Mouse (Mus musculus): ENCODE data around the gene Eefsec. TPM values are rescaled to one million over a fixed set of nuclear protein-coding genes. Genes with fewer than 3 reads are reported as not detected.

Eefsec gene
- total and polyA plus RNA-seq, 3 experiments, result 27.5 to 378 (median 40.7) TPM

DNA sequence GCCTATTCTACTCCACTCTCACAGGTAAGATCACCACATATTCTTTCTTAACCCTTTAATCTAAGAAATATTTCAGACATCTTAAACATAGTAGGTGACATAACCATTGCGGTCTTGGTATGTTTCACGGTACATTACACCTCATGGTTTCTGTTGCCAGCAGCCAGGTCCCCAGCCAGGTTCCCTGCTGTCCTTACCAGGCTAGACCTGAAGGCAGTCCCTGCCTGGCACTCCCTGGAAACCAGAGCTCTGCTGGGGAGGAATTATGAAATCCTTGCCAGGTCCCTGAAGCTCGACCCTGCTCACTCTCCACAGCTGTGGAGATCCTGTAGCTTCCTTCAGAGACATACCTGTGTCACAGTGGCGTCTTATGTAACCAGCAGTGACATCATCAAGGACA lies 230.1 kb downstream of the Eefsec start:
- Histone ChIP-seq H3K27ac (ENCODE audit: control insufficient read depth, low read depth, low read length) (no peak overlapping the region), H3K9ac (ENCODE audit: control insufficient read depth, low read depth, low read length, poor library complexity, severe bottlenecking) (no peak overlapping the region), H3K36me3 (ENCODE audit: control insufficient read depth in 1 of 2, insufficient read depth in 2 of 2, low read length in 2 of 2) (no peaks in the 10 kb centered on the region), H3K4me3 (ENCODE audit: control insufficient read depth in 1 of 2, insufficient read depth in 1 of 2, low read depth in 2 of 2, low read length in 2 of 2) (no peak overlapping the region), H3K9me3 (replicated peaks; ENCODE audit: insufficient read depth, low read length) (no peaks in the 10 kb centered on the region), H3K79me2 (ENCODE audit: control insufficient read depth, insufficient read depth, low read length, poor library complexity) (no peaks in the 10 kb centered on the region), H3K4me1 (ENCODE audit: control insufficient read depth in 1 of 2, insufficient read depth in 2 of 2, low read length in 2 of 2) (peaks cover 0 to 5% of the 10 kb centered on the region in 2 experiments; a peak in 2 of 4 replicates), H3K27me3 (ENCODE audit: control insufficient read depth in 1 of 2, insufficient read depth in 2 of 2, low read length in 2 of 2) (no peaks in the 10 kb centered on the region)
- no peak for DNase-seq (ENCODE audit: low read depth, low spot score)
- TF ChIP-seq NELFE (IDR thresholded peaks at IDR 0.05; ENCODE audit: low read depth, low read length), result no peak
- TF ChIP-seq MYC (IDR thresholded peaks at IDR 0.05; ENCODE audit: low read depth, low read length), result no peak
- TF ChIP-seq CHD2 (IDR thresholded peaks at IDR 0.05; ENCODE audit: low read length), result no peak

DNA sequence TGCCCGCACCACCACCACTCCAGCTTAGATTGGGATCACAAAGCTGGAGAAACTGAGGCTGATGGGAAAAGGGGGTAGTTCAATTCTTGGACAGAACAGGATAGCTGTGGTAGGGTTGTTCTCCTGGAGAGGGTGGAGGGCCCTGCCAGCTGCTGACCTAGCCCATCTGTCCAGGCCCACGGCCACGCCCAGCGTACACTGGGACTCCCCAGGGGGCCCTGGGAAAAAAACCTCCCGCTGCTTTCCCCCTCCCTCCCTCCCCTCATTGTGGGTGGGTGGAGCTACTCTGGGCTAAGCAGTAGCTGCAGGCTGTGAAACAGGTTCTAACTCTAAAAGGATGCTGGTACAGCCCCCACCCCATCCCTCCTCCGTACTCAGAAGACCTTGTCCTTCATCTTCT lies 230.5 kb downstream of the Eefsec start:
- no peak overlapping the region for H3K4me3 ChIP-seq (ENCODE audit: control insufficient read depth in 1 of 2, insufficient read depth in 1 of 2, low read depth in 2 of 2, low read length in 2 of 2)
- TF ChIP-seq CHD2 (IDR thresholded peaks at IDR 0.05; ENCODE audit: low read length) (no peak), GABPA (IDR thresholded peaks at IDR 0.05; ENCODE audit: low read depth, low read length) (no peak), BHLHE40 (IDR thresholded peaks at IDR 0.05; ENCODE audit: borderline replicate concordance, low read depth, low read length) (no peak), MAFK (IDR thresholded peaks at IDR 0.05; ENCODE audit: borderline replicate concordance, low read depth, low read length) (no peak), ZNF384 (IDR thresholded peaks at IDR 0.05; ENCODE audit: low read depth, low read length) (no peak), SIN3A (IDR thresholded peaks at IDR 0.05; ENCODE audit: low read length) (no peak), POLR2A (IDR thresholded peaks at IDR 0.05; ENCODE audit: control insufficient read depth in 1 of 2, insufficient read depth in 1 of 2, low read depth in 1 of 2, low read length in 2 of 2, poor library complexity in 1 of 2) (no peak), TCF12 (IDR thresholded peaks at IDR 0.05; ENCODE audit: low read depth, low read length) (no peak), UBTF (IDR thresholded peaks at IDR 0.05; ENCODE audit: borderline replicate concordance, insufficient read depth, low read depth, low read length) (no peak), HCFC1 (IDR thresholded peaks at IDR 0.05; ENCODE audit: low read depth, low read length) (no peak), ETS1 (IDR thresholded peaks at IDR 0.05; ENCODE audit: low read depth, low read length) (no peak)
- H3K9me3 ChIP-seq (replicated peaks; ENCODE audit: insufficient read depth, low read length), result no peaks in the 10 kb centered on the region
- H3K27ac ChIP-seq (ENCODE audit: control insufficient read depth, low read depth, low read length), result no peak overlapping the region
- DNase-seq (ENCODE audit: low read depth, low spot score), result no peak
- H3K4me1 ChIP-seq (ENCODE audit: control insufficient read depth in 1 of 2, insufficient read depth in 2 of 2, low read length in 2 of 2), result peaks cover 0 to 5% of the 10 kb centered on the region in 2 experiments; a peak in 2 of 4 replicates
- no peaks in the 10 kb centered on the region for H3K27me3 ChIP-seq (ENCODE audit: control insufficient read depth in 1 of 2, insufficient read depth in 2 of 2, low read length in 2 of 2)
- H3K9ac ChIP-seq (ENCODE audit: control insufficient read depth, low read depth, low read length, poor library complexity, severe bottlenecking), result no peak overlapping the region
- no peaks in the 10 kb centered on the region for H3K79me2 ChIP-seq (ENCODE audit: control insufficient read depth, insufficient read depth, low read length, poor library complexity)
- no peaks in the 10 kb centered on the region for H3K36me3 ChIP-seq (ENCODE audit: control insufficient read depth in 1 of 2, insufficient read depth in 2 of 2, low read length in 2 of 2)

DNA sequence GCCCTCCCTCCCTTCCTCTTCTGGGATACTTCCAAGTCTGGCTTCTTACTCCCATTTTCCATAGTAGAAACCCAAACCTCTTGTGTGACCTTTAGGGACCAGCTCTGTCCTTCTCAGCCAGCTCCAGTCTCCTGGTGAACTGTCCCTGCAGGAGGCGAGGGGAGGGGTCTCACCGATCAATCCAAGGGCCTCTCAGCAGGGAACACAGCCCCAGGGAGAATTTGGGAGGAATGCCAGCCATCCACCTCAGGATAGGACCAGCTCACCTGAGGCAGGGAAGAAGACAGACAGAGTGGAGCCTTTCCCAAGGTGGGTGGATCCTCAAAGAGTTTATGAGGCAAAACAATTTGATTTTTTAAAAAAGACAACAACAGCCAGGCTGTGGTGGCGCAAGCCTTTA lies 236.2 kb downstream of the Eefsec start:
- H3K4me1 ChIP-seq (ENCODE audit: control insufficient read depth in 1 of 2, insufficient read depth in 2 of 2, low read length in 2 of 2), result peaks cover 0 to 5% of the 10 kb centered on the region in 2 experiments; a peak in 2 of 4 replicates
- no peaks in the 10 kb centered on the region for H3K27me3 ChIP-seq (ENCODE audit: control insufficient read depth in 1 of 2, insufficient read depth in 2 of 2, low read length in 2 of 2)
- no peaks in the 10 kb centered on the region for H3K36me3 ChIP-seq (ENCODE audit: control insufficient read depth in 1 of 2, insufficient read depth in 2 of 2, low read length in 2 of 2)
- H3K9me3 ChIP-seq (replicated peaks; ENCODE audit: insufficient read depth, low read length), result no peaks in the 10 kb centered on the region
- DNase-seq (ENCODE audit: low read depth, low spot score), result no peak
- H3K4me3 ChIP-seq (ENCODE audit: control insufficient read depth in 1 of 2, insufficient read depth in 1 of 2, low read depth in 2 of 2, low read length in 2 of 2), result no peak overlapping the region
- H3K79me2 ChIP-seq (ENCODE audit: control insufficient read depth, insufficient read depth, low read length, poor library complexity), result no peaks in the 10 kb centered on the region
- TF ChIP-seq CHD2 (IDR thresholded peaks at IDR 0.05; ENCODE audit: low read length) (no peak), HCFC1 (IDR thresholded peaks at IDR 0.05; ENCODE audit: low read depth, low read length) (no peak), TAL1 (IDR thresholded peaks at IDR 0.05; ENCODE audit: low read length) (no peak), POLR2AphosphoS5 (IDR thresholded peaks at IDR 0.05; ENCODE audit: borderline replicate concordance, low read depth, low read length) (no peak), ZC3H11A (IDR thresholded peaks at IDR 0.05; ENCODE audit: low read depth, low read length) (no peak), UBTF (IDR thresholded peaks at IDR 0.05; ENCODE audit: borderline replicate concordance, insufficient read depth, low read depth, low read length) (no peak), NRF1 (IDR thresholded peaks at IDR 0.05; ENCODE audit: insufficient read depth, low read depth, low read length, poor library complexity, severe bottlenecking) (no peak), EP300 (IDR thresholded peaks at IDR 0.05; ENCODE audit: low read depth in 1 of 2, low read length in 2 of 2) (no peak), CTCF (IDR thresholded peaks at IDR 0.05 in 2 of 3, conservative IDR thresholded peaks at IDR 0.05 in 1 of 3; ENCODE audit: control insufficient read depth in 1 of 3, insufficient read depth in 1 of 3, low read depth in 2 of 3, low read length in 3 of 3, poor library complexity in 1 of 3, severe bottlenecking in 1 of 3) (no peak), MAX (IDR thresholded peaks at IDR 0.05; ENCODE audit: low read length) (no peak), RCOR1 (IDR thresholded peaks at IDR 0.05; ENCODE audit: low read depth, low read length) (no peak), ELF1 (IDR thresholded peaks at IDR 0.05; ENCODE audit: low read depth, low read length) (no peak), NELFE (IDR thresholded peaks at IDR 0.05; ENCODE audit: low read depth, low read length) (no peak), ZNF384 (IDR thresholded peaks at IDR 0.05; ENCODE audit: low read depth, low read length) (no peak), E2F4 (IDR thresholded peaks at IDR 0.05; ENCODE audit: borderline replicate concordance, low read depth, low read length) (no peak), GABPA (IDR thresholded peaks at IDR 0.05; ENCODE audit: low read depth, low read length) (no peak)
- no peak overlapping the region for H3K27ac ChIP-seq (ENCODE audit: control insufficient read depth, low read depth, low read length)
- no peak overlapping the region for H3K9ac ChIP-seq (ENCODE audit: control insufficient read depth, low read depth, low read length, poor library complexity, severe bottlenecking)
